Mouse (Mus musculus): ENCODE measurements around the gene Hcn2.

DNA sequence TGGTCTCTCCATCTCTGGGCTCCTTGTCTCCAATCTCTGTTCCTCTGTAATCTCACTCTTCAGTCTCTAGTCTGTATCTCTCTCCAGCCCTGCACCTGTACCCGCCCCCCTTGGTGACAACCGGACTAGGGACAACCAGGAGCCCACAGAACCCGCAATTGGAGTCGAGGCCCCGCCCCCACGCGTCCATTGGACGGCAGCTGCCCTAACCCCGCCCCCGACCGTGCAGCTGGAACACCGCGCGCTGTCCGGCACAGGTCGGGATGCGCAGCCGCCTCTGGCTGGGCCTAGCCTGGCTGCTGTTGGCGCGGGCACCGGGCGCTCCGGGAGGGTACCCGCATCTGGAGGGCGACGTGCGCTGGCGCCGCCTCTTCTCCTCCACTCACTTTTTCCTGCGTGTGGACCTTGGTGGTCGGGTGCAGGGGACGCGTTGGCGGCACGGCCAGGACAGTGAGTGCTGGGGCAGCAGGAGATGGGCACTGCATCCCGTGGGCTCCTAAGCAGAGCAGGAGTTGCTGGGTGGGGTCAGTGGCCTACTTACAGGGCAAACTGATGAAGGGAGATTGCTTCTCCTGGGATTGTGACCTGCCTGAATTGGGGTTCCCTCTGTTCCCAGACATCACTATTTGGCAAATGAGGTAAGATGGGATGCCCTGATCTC, 38.6 kb downstream of the Hcn2 start, which contains the start of gene Fgf22:
- TF ChIP-seq CTCF (IDR thresholded peaks at IDR 0.05; ENCODE audit: low read depth, low read length) (no peak), POLR2A (IDR thresholded peaks at IDR 0.05; ENCODE audit: extremely low read depth, insufficient read depth, low read length) (no peak)

All from liver, adult 2 months (tissue).